10 mouse cellular contexts compared by ENCODE assay signal in genomic region chr11:94996101-94996500, GRCm38 (mm10). TPM values are rescaled to one million over a fixed set of nuclear protein-coding genes. Genes with fewer than 3 reads are reported as not detected.
DNase-seq lines count a peak whose midpoint lies in the region; ATAC-seq and TF ChIP-seq lines count a peak whose summit lies in the region.
"Had no signal": no experiment of that assay in that cellular context is flagged by ENCODE, and none has a peak within 500 bp of the region (broad histone marks: within the 10 kb centered on the region; RNA-seq: fewer than 3 reads in every experiment).

No protein-coding gene starts in this region.

- H3K36me3 ChIP-seq in lung, embryonic 15.5 days: peaks cover 37% of the 10 kb centered on the region
- peaks cover 63% of the 10 kb centered on the region for H3K36me3 ChIP-seq in limb, embryonic 14.5 days (ENCODE audit: control insufficient read depth, insufficient read depth, low read length)
- peaks cover 27% of the 10 kb centered on the region for H3K36me3 ChIP-seq in stomach, embryonic 15.5 days

- H3K4me2 ChIP-seq in lung, embryonic 15.5 days: 0 out of 2 replicates have a peak overlapping the region, but pooled peaks have one; percentile 91
- H3K4me2 ChIP-seq in limb, embryonic 14.5 days (replicated peaks; ENCODE audit: low read depth, low read length, severe bottlenecking): no peak overlapping the region
- H3K4me2 ChIP-seq in stomach, embryonic 15.5 days: 0 out of 2 replicates have a peak overlapping the region, but pooled peaks have one; percentile 12

- H3K4me3 ChIP-seq in cerebellum, adult 2 months (replicated peaks; ENCODE audit: insufficient read depth, low read depth, low read length): peak overlapping the region; percentile 54
- H3K4me3 ChIP-seq in lung, embryonic 15.5 days: no peak overlapping the region
- H3K4me3 ChIP-seq in limb, embryonic 14.5 days (replicated peaks; ENCODE audit: low read length): no peak overlapping the region
- no peak overlapping the region for H3K4me3 ChIP-seq in stomach, embryonic 15.5 days (replicated peaks)

- ATAC-seq in cerebellum, adult (ENCODE audit: insufficient number of reproducible peaks, low FRiP score, low TSS enrichment): no peak
- ATAC-seq in lung, embryonic 15.5 days (ENCODE audit: borderline replicate concordance, extremely low read depth, low FRiP score, low TSS enrichment): no peak
- ATAC-seq in limb, embryonic 14.5 days (ENCODE audit: low FRiP score, low read depth): no peak
- no peak for ATAC-seq in stomach, embryonic 15.5 days (ENCODE audit: insufficient read depth, low FRiP score, low read depth)

- TF ChIP-seq POLR2A in cerebellum, adult 2 months (IDR thresholded peaks at IDR 0.05; ENCODE audit: borderline replicate concordance, insufficient read depth, low read length): peak; percentile 19; the same call in 1 of the 2 replicates
- TF ChIP-seq POLR2A in limb, embryonic 14.5 days (IDR thresholded peaks at IDR 0.05; ENCODE audit: borderline replicate concordance, extremely low read depth, insufficient read depth, insufficient read length): no peak

- peak overlapping the region; percentile 57 for H3K27ac ChIP-seq in cerebellum, adult 2 months (ENCODE audit: insufficient read depth, low read length)
- no peak overlapping the region for H3K27ac ChIP-seq in lung, embryonic 15.5 days
- no peak overlapping the region for H3K27ac ChIP-seq in limb, embryonic 14.5 days (replicated peaks; ENCODE audit: low read depth, low read length)
- no peak overlapping the region for H3K27ac ChIP-seq in stomach, embryonic 15.5 days

- peak; percentile 61 to 62 for DNase-seq in cerebellum, adult 2 months
- no peak for DNase-seq in lung, adult 18-20 months
- no peak for DNase-seq in limb, embryonic 14.5 days (ENCODE audit: low spot score)
- no peak for DNase-seq in layer of hippocampus, postnatal 25 days (ENCODE audit: extremely low spot score in 1 of 2, low spot score in 1 of 2)
- DNase-seq in gastrocnemius, adult 18-20 months (ENCODE audit: low spot score): no peak
- DNase-seq: embryo, embryonic 11 days; left cerebral cortex, postnatal 4 days had no signal

- no peak overlapping the region for H3K9ac ChIP-seq in lung, embryonic 15.5 days
- H3K9ac ChIP-seq in limb, embryonic 14.5 days (ENCODE audit: low read depth, low read length, severe bottlenecking): 0 out of 2 replicates have a peak overlapping the region, but pooled peaks have one; percentile 21
- no peak overlapping the region for H3K9ac ChIP-seq in stomach, embryonic 15.5 days

- H3K4me1 ChIP-seq in cerebellum, adult 2 months (ENCODE audit: control insufficient read depth, insufficient read depth, low read length): peaks cover 52% of the 10 kb centered on the region
- peaks cover 60% of the 10 kb centered on the region for H3K4me1 ChIP-seq in lung, embryonic 15.5 days
- peaks cover 38% of the 10 kb centered on the region for H3K4me1 ChIP-seq in limb, embryonic 14.5 days (ENCODE audit: control insufficient read depth, insufficient read depth, low read length)
- H3K4me1 ChIP-seq in stomach, embryonic 15.5 days: peaks cover 67% of the 10 kb centered on the region

- H3K27me3 ChIP-seq in cerebellum, adult 2 months (ENCODE audit: control insufficient read depth, insufficient read depth, low read length): no peaks in the 10 kb centered on the region
- H3K27me3 ChIP-seq in lung, embryonic 15.5 days: no peaks in the 10 kb centered on the region
- H3K27me3 ChIP-seq in limb, embryonic 14.5 days (ENCODE audit: control insufficient read depth, insufficient read depth, low read length): no peaks in the 10 kb centered on the region
- no peaks in the 10 kb centered on the region for H3K27me3 ChIP-seq in stomach, embryonic 15.5 days (replicated peaks)

- no peak for TF ChIP-seq CTCF in cerebellum, adult 2 months (IDR thresholded peaks at IDR 0.05; ENCODE audit: borderline replicate concordance, insufficient read depth, low read depth, low read length)

- 15% methylated on average over 8 of the region's 8 CpGs for WGBS in cerebellum, adult 2 months
- WGBS in lung, embryonic 15.5 days: 79% methylated on average over 8 of the region's 8 CpGs
- WGBS in limb, embryonic 14.5 days: 88% methylated on average over 8 of the region's 8 CpGs
- WGBS in stomach, embryonic 15.5 days: 83% methylated on average over 8 of the region's 8 CpGs

- no peaks in the 10 kb centered on the region for H3K9me3 ChIP-seq in lung, embryonic 15.5 days
- no peaks in the 10 kb centered on the region for H3K9me3 ChIP-seq in limb, embryonic 14.5 days (ENCODE audit: control insufficient read depth, low read length)
- H3K9me3 ChIP-seq in stomach, embryonic 15.5 days: no peaks in the 10 kb centered on the region

RNA-seq across cellular contexts. Expression of gene Ppp1r9b, which starts 5.3 kb away (rescaled TPM):
- 149 and 153 TPM in 2 replicates for polyA plus RNA-seq in cerebellum, adult 2 months (2012; rRNA removed)
- 8.8 and 9.3 TPM in 2 replicates for polyA plus RNA-seq in lung, embryonic 15.5 days (2015; fragmentation: Nextera tagmentation; extraction: Ambion mirVana)
- polyA plus RNA-seq in limb, embryonic 14.5 days (2012; rRNA removed): 32.8 and 34.6 TPM in 2 replicates
- polyA plus RNA-seq in limb, embryonic 14.5 days (2014; fragmentation: Nextera tagmentation; extraction: Ambion mirVana): 17.3 and 17.9 TPM in 2 replicates
- 10.3 TPM in 2 replicates for polyA plus RNA-seq in stomach, embryonic 15.5 days (2015; fragmentation: Nextera tagmentation; extraction: Ambion mirVana)
- total RNA-seq in layer of hippocampus, postnatal 25 days (2021): 100 to 1,000 TPM; 926 to 939 TPM
- total RNA-seq in gastrocnemius, adult 18-20 months (2021): 10 to 100 TPM; 16.1 to 24.5 TPM

RNA-seq across cellular contexts. Expression of gene Samd14, which starts 13.6 kb away (rescaled TPM):
- 80.7 and 89.4 TPM in 2 replicates for polyA plus RNA-seq in cerebellum, adult 2 months (2012; rRNA removed)
- polyA plus RNA-seq in lung, embryonic 15.5 days (2015; fragmentation: Nextera tagmentation; extraction: Ambion mirVana): 17.1 and 17.4 TPM in 2 replicates
- 46.0 and 59.7 TPM in 2 replicates for polyA plus RNA-seq in limb, embryonic 14.5 days (2012; rRNA removed)
- 25.5 and 31.7 TPM in 2 replicates for polyA plus RNA-seq in limb, embryonic 14.5 days (2014; fragmentation: Nextera tagmentation; extraction: Ambion mirVana)
- 19.8 and 21.1 TPM in 2 replicates for polyA plus RNA-seq in stomach, embryonic 15.5 days (2015; fragmentation: Nextera tagmentation; extraction: Ambion mirVana)
- 10 to 100 TPM; 48.4 to 49.1 TPM for total RNA-seq in layer of hippocampus, postnatal 25 days (2021)
- under 1 TPM; 0.34 to 0.52 TPM for total RNA-seq in gastrocnemius, adult 18-20 months (2021)

RNA-seq across cellular contexts. Expression of gene Sgca, which starts 20.0 kb away (rescaled TPM):
- 1.9 and 3.9 TPM in 2 replicates for polyA plus RNA-seq in cerebellum, adult 2 months (2012; rRNA removed)
- polyA plus RNA-seq in lung, embryonic 15.5 days (2015; fragmentation: Nextera tagmentation; extraction: Ambion mirVana): 0.69 and 0.96 TPM in 2 replicates
- polyA plus RNA-seq in limb, embryonic 14.5 days (2012; rRNA removed): 19.4 and 32.9 TPM in 2 replicates
- 9.1 and 10.2 TPM in 2 replicates for polyA plus RNA-seq in limb, embryonic 14.5 days (2014; fragmentation: Nextera tagmentation; extraction: Ambion mirVana)
- 0.17 and 0.27 TPM in 2 replicates for polyA plus RNA-seq in stomach, embryonic 15.5 days (2015; fragmentation: Nextera tagmentation; extraction: Ambion mirVana)
- under 1 TPM; 0.44 to 0.45 TPM for total RNA-seq in layer of hippocampus, postnatal 25 days (2021)
- total RNA-seq in gastrocnemius, adult 18-20 months (2021): 100 to 1,000 TPM; 283 to 304 TPM
- total RNA-seq: left cerebral cortex, postnatal 4 days had no signal

RNA-seq across cellular contexts. Expression of gene Hils1, which starts 28.7 kb away (rescaled TPM):
- polyA plus RNA-seq in cerebellum, adult 2 months (2012; rRNA removed): not detected in 2 replicates
- polyA plus RNA-seq in lung, embryonic 15.5 days (2015; fragmentation: Nextera tagmentation; extraction: Ambion mirVana): not detected in 2 replicates
- 0.41 and 0.58 TPM in 2 replicates for polyA plus RNA-seq in limb, embryonic 14.5 days (2012; rRNA removed)
- polyA plus RNA-seq in limb, embryonic 14.5 days (2014; fragmentation: Nextera tagmentation; extraction: Ambion mirVana): 0.29 TPM in 1 of 2 replicates, not detected in the other
- polyA plus RNA-seq in stomach, embryonic 15.5 days (2015; fragmentation: Nextera tagmentation; extraction: Ambion mirVana): not detected in 2 replicates
- total RNA-seq in layer of hippocampus, postnatal 25 days (2021): not detected
- not detected for total RNA-seq in gastrocnemius, adult 18-20 months (2021)

RNA-seq across cellular contexts. Expression of gene Pdk2, which starts 45.1 kb away (rescaled TPM):
- polyA plus RNA-seq in cerebellum, adult 2 months (2012; rRNA removed): 219 and 247 TPM in 2 replicates
- polyA plus RNA-seq in lung, embryonic 15.5 days (2015; fragmentation: Nextera tagmentation; extraction: Ambion mirVana): 27.8 and 30.9 TPM in 2 replicates
- 29.6 and 36.3 TPM in 2 replicates for polyA plus RNA-seq in limb, embryonic 14.5 days (2012; rRNA removed)
- polyA plus RNA-seq in limb, embryonic 14.5 days (2014; fragmentation: Nextera tagmentation; extraction: Ambion mirVana): 34.9 and 38.8 TPM in 2 replicates
- 30.2 and 35.1 TPM in 2 replicates for polyA plus RNA-seq in stomach, embryonic 15.5 days (2015; fragmentation: Nextera tagmentation; extraction: Ambion mirVana)
- total RNA-seq in layer of hippocampus, postnatal 25 days (2021): 100 to 1,000 TPM; 114 to 118 TPM
- total RNA-seq in gastrocnemius, adult 18-20 months (2021): 100 to 1,000 TPM; 514 to 515 TPM

Comparison
In these comparisons a context has a peak if more than half of its experiments do, and no peak if none do; other contexts are left out.
1. DNase-seq: peak in cerebellum, adult 2 months (2 of 2); none in lung, adult 18-20 months (0 of 2), limb, embryonic 14.5 days (single experiment), layer of hippocampus, postnatal 25 days (0 of 2) and gastrocnemius, adult 18-20 months (single experiment).